Mouse (Mus musculus) thymus, postnatal 0 days (tissue): ENCODE data around the gene Nsf. TPM values are rescaled to one million over a fixed set of nuclear protein-coding genes. Genes with fewer than 3 reads are reported as not detected.

Source experiments
- DNase-seq: peaks from one replicate; pipeline ENCODE4 v3.0.0-alpha.2; 2015; ENCODE audit warnings: low spot score
- polyA plus RNA-seq: library from polyadenylated mRNA; unstranded; fragments of >200 nt; fragmentation: Nextera tagmentation; extraction: Ambion mirVana; gene quantifications from 2 replicates; pipeline ENCODE4 v1.2.1, GENCODE M21; 2015

The Nsf gene
- polyA plus RNA-seq, 1 experiment from 2014 or later: 60.2 TPM

DNA sequence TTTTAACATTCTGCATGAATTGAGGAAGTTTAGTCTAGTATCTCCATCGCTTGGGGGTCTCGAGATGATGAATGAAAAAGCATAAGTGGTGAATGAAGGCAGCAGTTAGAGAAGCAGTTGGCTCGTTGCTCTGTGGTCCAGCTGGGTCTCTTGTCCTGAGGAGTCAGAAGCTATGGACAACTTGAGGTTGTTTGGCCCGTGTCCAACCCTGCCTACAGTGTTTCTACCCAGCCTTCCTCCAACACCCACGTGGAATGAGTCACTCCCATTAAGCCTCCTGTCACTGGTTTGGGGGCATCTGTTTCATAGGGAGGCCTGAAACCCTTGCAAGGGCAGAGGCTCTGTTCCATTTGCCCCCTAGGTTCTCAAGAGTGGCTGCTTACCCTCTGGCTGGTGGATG, 163.9 kb downstream of the Nsf start:
- DNase-seq: no peak

DNA sequence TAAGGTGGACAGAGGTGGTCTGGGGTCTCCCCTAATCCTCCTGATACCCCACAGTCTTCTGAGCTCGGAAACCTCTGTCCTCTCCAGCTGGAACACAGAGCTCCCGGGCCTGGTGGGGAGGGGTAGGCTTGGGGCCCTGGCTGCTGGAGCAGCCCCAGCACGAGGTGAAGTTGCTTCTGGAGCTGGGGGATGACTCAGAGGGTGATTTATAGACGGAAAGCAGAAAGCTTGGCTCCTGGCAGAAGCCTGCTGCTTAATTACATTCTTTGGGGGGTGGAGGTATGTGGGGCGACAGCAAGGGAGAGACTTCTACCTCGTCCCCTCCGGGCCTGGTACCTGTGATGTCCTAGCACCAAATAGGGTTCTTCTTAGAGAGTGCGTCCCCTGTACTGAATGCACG, 173.7 kb downstream of the Nsf start:
- no peak for DNase-seq

DNA sequence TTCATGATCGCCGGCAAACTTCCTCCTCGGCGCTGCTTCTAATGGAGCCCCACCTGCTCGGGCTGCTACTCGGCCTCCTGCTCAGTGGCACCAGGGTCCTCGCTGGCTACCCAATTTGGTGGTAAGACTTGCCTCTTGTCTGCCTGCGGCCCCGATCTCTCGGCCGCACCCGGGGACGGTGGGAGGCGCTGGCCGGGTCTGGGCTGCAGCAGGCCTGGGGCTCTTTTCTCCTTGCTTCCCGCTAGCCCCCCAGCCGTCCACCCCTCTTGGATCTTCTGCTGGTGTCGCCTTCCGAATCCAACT, 179.7 kb downstream of the Nsf start:
- DNase-seq: no peak

GRCm38 (mm10) chr11:103773387-103774227, 180.2 kb downstream of the Nsf start, which contains the start of gene Wnt3:
Gene Wnt3 (plus strand): TSS chr11:103774150.
- peak; percentile 9 for DNase-seq

DNA sequence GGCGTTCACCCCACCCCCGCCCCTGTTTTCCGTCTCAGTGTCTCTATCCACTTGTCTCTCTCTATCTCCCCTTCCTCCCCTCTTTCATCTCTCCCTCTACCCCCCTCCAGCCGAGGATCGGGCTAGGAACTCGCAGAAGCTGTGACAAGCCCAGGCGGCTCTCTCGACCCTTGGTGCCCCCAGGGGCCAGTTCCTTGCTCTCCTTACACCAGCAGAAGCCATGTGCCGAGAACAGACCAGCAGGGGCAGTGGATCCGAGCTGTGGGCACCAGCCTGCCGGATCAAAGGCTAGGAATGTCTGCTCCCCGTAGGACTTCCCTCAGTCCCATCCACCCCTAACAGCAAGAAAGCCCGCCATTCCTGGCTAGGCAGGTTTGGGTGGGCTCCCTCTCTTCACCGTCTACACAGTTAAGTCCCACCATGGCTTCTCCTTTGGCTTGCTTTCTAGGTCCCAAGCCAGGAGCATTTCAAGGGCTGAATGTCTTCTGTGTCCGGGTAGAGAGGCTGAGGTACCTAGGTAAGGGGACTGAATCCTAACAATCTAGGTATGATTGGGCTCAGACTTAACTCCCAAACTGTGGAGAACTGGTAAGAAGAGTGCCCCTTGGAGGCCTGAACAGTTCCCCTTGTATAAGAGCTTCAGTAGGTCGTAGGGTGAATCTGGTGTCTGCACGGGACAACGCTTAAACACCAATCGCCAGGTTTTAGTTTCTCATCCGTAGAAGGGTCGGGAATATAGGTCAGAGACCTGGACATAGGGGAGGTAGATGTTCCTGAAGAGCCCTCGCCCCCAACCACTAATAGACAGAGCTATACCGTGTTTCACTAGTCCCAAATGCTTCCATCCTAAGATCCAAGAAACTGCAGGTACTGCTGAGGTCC, 181.1 kb downstream of the Nsf start:
- no peak for DNase-seq

Other genes starting within 250 kb of the Nsf start
- gene Wnt9b, start 204.2 kb downstream of the Nsf start, polyA plus RNA-seq: 0.03 TPM in 1 of 2 replicates, not detected in the other
- gene Wnt3, start 179.9 kb downstream of the Nsf start, polyA plus RNA-seq: 0.13 and 0.17 TPM in 2 replicates
- gene Arf2, start 12.7 kb upstream of the Nsf start, polyA plus RNA-seq: 42.2 and 49.6 TPM in 2 replicates
- 0.05 TPM in 1 of 2 replicates, not detected in the other for gene Crhr1, start 178.8 kb upstream of the Nsf start, polyA plus RNA-seq
- not detected in 2 replicates for gene Sppl2c, start 232.3 kb upstream of the Nsf start, polyA plus RNA-seq